ENCODE assay signal across 8 mouse cellular contexts in genomic region chr2:27539772-27540514, GRCm38 (mm10). TPM values are rescaled to one million over a fixed set of nuclear protein-coding genes. Genes with fewer than 3 reads are reported as not detected.
DNase-seq lines count a peak whose midpoint lies in the region; ATAC-seq and TF ChIP-seq lines count a peak whose summit lies in the region.

No protein-coding gene starts in this region.

- H3K9me3 ChIP-seq in megakaryocyte, embryonic 14.5 days: no peaks in the 10 kb centered on the region

- H3K36me3 ChIP-seq in megakaryocyte, embryonic 14.5 days (replicated peaks; ENCODE audit: low read length): peaks cover 44% of the 10 kb centered on the region

- DNase-seq in gastrocnemius, adult 8-10 months (ENCODE audit: low spot score in 2 of 2): peak; percentile 97 to 99
- peak; percentile 96 for DNase-seq in hindlimb bud, embryonic 11.5 days (ENCODE audit: extremely low spot score, low read depth, low spot score)
- peak; percentile 94 to 100 for DNase-seq in left cerebral cortex, adult 8-10 months (ENCODE audit: low spot score in 2 of 2)
- DNase-seq in right cerebral cortex, postnatal 10 days (ENCODE audit: low spot score in 2 of 2): peak; percentile 99 to 100
- DNase-seq in urinary bladder, postnatal 25 days (ENCODE audit: low spot score): peak; percentile 87

- peak overlapping the region; percentile 44; the same call in 1 of the 2 replicates for H3K27ac ChIP-seq in cortical plate, adult 2 months (ENCODE audit: insufficient read depth, low read length)

- peak overlapping the region; percentile 16 for H3K4me3 ChIP-seq in cortical plate, adult 2 months (ENCODE audit: insufficient read depth, low read length)
- H3K4me3 ChIP-seq in megakaryocyte, embryonic 14.5 days (replicated peaks): peak overlapping the region; percentile 94

- TF ChIP-seq POLR2A in cortical plate, adult 2 months (IDR thresholded peaks at IDR 0.05; ENCODE audit: extremely low read depth, insufficient read depth, low read length): peak; percentile 98

- no peak for TF ChIP-seq CTCF in cortical plate, adult 2 months (IDR thresholded peaks at IDR 0.05; ENCODE audit: extremely low read depth, insufficient read depth, low read length)

- H3K4me1 ChIP-seq in cortical plate, adult 2 months (ENCODE audit: control insufficient read depth, insufficient read depth, low read length): peaks cover 6% of the 10 kb centered on the region
- peaks cover 28% of the 10 kb centered on the region for H3K4me1 ChIP-seq in megakaryocyte, embryonic 14.5 days

- H3K27me3 ChIP-seq in megakaryocyte, embryonic 14.5 days (replicated peaks): no peaks in the 10 kb centered on the region

- ATAC-seq in activated CD4-positive, CD25-positive, alpha-beta regulatory T cell, adult 4 months: peak; percentile 93

RNA-seq across cellular contexts. Expression of gene Wdr5, which starts 25.0 kb away (rescaled TPM):
- polyA plus RNA-seq in activated CD4-positive, CD25-positive, alpha-beta regulatory T cell, adult 4 months (2017; shearing (Covaris generic)): 10 to 100 TPM in 1 of 2 experiments, 1 to 10 TPM in 1; 9.2 to 14.3 TPM
- 27.6 and 28.7 TPM in 2 replicates for polyA plus RNA-seq in cortical plate, adult 2 months (2012; rRNA removed)
- 10 to 100 TPM; 15.4 to 19.7 (median 17.1) TPM for total RNA-seq in gastrocnemius, adult 8-10 months (2022)
- 10 to 100 TPM; 25.6 to 27.1 (median 26.0) TPM for total RNA-seq in left cerebral cortex, adult 8-10 months (2022)
- polyA plus RNA-seq in megakaryocyte, embryonic 14.5 days (2012; ENCODE audit: insufficient read depth, low replicate concordance): 6.3 and 27.6 TPM in 2 replicates

RNA-seq across cellular contexts. Expression of gene Brd3, which starts 32.5 kb away (rescaled TPM):
- polyA plus RNA-seq in activated CD4-positive, CD25-positive, alpha-beta regulatory T cell, adult 4 months (2017; shearing (Covaris generic)): 10 to 100 TPM; 27.7 to 43.4 TPM
- polyA plus RNA-seq in cortical plate, adult 2 months (2012; rRNA removed): 21.7 and 23.2 TPM in 2 replicates
- total RNA-seq in gastrocnemius, adult 8-10 months (2022): 10 to 100 TPM; 19.4 to 29.0 (median 24.9) TPM
- 10 to 100 TPM; 37.6 to 44.5 (median 44.0) TPM for total RNA-seq in left cerebral cortex, adult 8-10 months (2022)
- polyA plus RNA-seq in megakaryocyte, embryonic 14.5 days (2012; ENCODE audit: insufficient read depth, low replicate concordance): 58.4 and 65.2 TPM in 2 replicates

Comparison
In these comparisons a context has a peak if more than half of its experiments do, and no peak if none do; other contexts are left out.
1. Peak in every context shown above with its lines: DNase-seq, ATAC-seq, H3K4me3 ChIP-seq and H3K27ac ChIP-seq.